Mouse (Mus musculus) limb, embryonic 15.5 days (tissue): ENCODE results near the gene Tlk1. TPM values are rescaled to one million over a fixed set of nuclear protein-coding genes. Genes with fewer than 3 reads are reported as not detected.

Experiments used
- ATAC-seq: fragments of 200-750 bp; cut with Nextera tagmentation; 2 replicates; pipeline ENCODE4 v1.8.0; 2017; ENCODE audit warnings: low read depth, moderate TSS enrichment; ENCODE audit not compliant: insufficient number of reproducible peaks, low FRiP score, low TSS enrichment
- H3K27ac ChIP-seq: fragments of 300-500 bp; sonication (generic); 2 replicates; pipeline ENCODE4 v1.5.1; 2015; ENCODE audit warnings: moderate library complexity, mild to moderate bottlenecking, inconsistent platforms
- H3K27me3 ChIP-seq: fragments of 300-500 bp; sonication (generic); 2 replicates; pipeline ENCODE4 v1.6.1; 2015; ENCODE audit warnings: inconsistent platforms
- H3K36me3 ChIP-seq: fragments of 300-500 bp; sonication (generic); 2 replicates; pipeline ENCODE4 v1.6.1; 2015; ENCODE audit warnings: inconsistent platforms
- H3K4me1 ChIP-seq: fragments of 300-500 bp; sonication (generic); 2 replicates; pipeline ENCODE4 v1.6.1; 2015; ENCODE audit warnings: inconsistent platforms
- H3K4me2 ChIP-seq: fragments of 300-500 bp; sonication (generic); 2 replicates; pipeline ENCODE4 v1.6.1; 2015; ENCODE audit warnings: mild to moderate bottlenecking, inconsistent platforms
- H3K4me3 ChIP-seq: fragments of 300-500 bp; sonication (generic); 2 replicates; pipeline ENCODE4 v1.5.1; 2015; ENCODE audit warnings: mild to moderate bottlenecking, inconsistent platforms
- H3K9ac ChIP-seq: fragments of 300-500 bp; sonication (generic); 2 replicates; pipeline ENCODE4 v1.6.1; 2015; ENCODE audit warnings: inconsistent platforms
- H3K9me3 ChIP-seq: fragments of 300-500 bp; sonication (generic); 2 replicates; pipeline ENCODE4 v1.6.1; 2016; ENCODE audit warnings: inconsistent platforms
- WGBS: fragments of 180-500 bp; shearing (Covaris S2); methylation state at CpG from one replicate; pipeline ENCODE4 v1.1.7; 2015; 5-methylcytosine and 5-hydroxymethylcytosine counted together
- polyA plus RNA-seq: library from polyadenylated mRNA; unstranded; fragments of >200 nt; fragmentation: Nextera tagmentation; extraction: Ambion mirVana; gene quantifications from 2 replicates; pipeline ENCODE4 v1.2.1, GENCODE M21; 2015

The Tlk1 gene
- polyA plus RNA-seq, 1 experiment from 2014 or later = 27.9 TPM

DNA sequence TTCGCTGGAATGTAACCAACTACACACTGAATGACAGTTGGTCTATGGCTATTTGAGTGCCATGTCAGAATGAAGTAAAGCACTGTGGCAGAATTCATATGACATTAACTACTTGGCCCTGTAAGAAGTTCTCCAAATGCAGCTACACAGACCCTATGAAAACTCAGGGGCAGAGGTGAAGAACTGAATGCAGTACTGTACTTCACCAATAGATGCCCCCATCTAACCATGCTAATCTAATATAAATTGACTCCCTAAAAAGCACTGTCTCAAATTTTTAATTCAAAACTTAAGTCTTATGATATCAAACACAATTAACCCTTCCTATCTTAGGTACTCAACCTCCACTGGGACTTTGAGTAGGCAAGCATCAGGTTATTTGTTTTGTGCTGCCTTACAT lies 45.9 kb downstream of the Tlk1 start:
- ATAC-seq = no peak
- no peak overlapping the region for H3K27ac ChIP-seq
- peaks cover 4% of the 10 kb centered on the region; the same call in 1 of the 2 replicates for H3K36me3 ChIP-seq
- H3K9ac ChIP-seq = no peak overlapping the region
- H3K4me2 ChIP-seq = no peak overlapping the region
- H3K9me3 ChIP-seq = no peaks in the 10 kb centered on the region
- 100% methylated on average over 1 of the region's 1 CpGs for WGBS
- no peaks in the 10 kb centered on the region for H3K27me3 ChIP-seq
- H3K4me3 ChIP-seq = no peak overlapping the region
- H3K4me1 ChIP-seq = peaks cover 4% of the 10 kb centered on the region; the same call in 1 of the 2 replicates

DNA sequence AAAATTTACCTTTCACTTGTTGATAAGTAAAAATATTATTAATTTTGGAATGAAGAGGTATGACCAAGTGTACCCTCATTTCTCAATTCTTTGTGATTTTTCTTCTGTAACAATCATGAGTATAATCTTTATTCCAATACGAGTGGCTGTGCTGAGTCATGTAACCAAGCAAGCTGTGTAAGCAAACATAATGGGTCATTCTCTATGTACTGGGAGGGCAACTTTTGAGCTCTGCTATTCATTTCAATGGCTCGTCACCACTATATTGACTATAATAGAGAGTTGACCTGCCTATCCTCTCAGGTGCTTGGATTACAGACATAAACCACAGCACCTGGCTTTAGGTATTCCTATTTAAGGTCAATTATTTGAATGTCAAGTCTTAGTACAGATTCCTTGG lies 48.8 kb downstream of the Tlk1 start:
- Histone ChIP-seq H3K4me3 (no peak overlapping the region), H3K9ac (no peak overlapping the region), H3K4me2 (no peak overlapping the region), H3K27ac (no peak overlapping the region), H3K27me3 (no peaks in the 10 kb centered on the region), H3K36me3 (no peaks in the 10 kb centered on the region), H3K9me3 (no peaks in the 10 kb centered on the region), H3K4me1 (peaks cover 4% of the 10 kb centered on the region; the same call in 1 of the 2 replicates)
- WGBS = 82% methylated on average over 2 of the region's 2 CpGs
- ATAC-seq = no peak

DNA sequence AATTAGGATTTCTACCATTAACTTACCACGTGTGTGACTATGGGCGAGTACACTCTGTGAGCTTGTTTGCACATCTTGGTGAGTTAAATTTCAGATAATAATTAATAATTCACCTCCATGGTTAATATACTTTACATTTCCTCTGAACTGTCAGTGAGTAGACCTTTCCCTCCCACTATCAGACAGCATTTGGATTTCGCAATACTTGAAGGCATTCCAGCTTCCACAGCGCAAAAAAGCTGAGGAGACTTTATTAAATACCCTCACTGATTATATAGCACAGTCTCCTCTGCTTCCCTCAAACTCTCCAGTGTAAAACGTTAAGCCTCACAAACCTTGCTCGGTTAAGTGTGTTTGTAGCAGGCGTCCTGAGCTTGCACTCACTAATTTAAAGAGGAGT lies 60.8 kb downstream of the Tlk1 start:
- peaks cover 4% of the 10 kb centered on the region for H3K36me3 ChIP-seq
- WGBS = 69% methylated on average over 7 of the region's 7 CpGs
- H3K4me2 ChIP-seq = no peak overlapping the region
- no peak overlapping the region for H3K27ac ChIP-seq
- H3K27me3 ChIP-seq = no peaks in the 10 kb centered on the region
- no peaks in the 10 kb centered on the region for H3K4me1 ChIP-seq
- ATAC-seq = no peak
- no peak overlapping the region for H3K9ac ChIP-seq
- H3K4me3 ChIP-seq = no peak overlapping the region
- no peaks in the 10 kb centered on the region for H3K9me3 ChIP-seq

DNA sequence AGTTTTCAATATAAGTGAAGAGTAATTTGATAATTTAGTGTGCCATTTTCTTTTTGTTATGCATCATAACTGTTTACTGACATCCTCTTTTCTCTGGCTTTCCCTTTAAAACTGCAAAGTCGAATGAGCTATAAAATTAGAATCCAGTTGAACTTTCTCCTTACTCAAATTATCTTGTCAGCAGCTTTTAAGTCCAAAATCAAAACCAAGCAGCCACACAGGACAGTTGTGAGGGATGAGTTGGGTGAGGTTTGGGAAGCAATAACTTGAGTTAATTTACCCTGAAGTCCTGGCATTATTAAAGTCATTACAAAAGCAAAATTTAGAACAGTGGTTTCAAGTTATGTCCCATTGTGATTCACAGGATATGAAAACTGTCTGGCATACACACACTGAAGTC lies 62.8 kb downstream of the Tlk1 start:
- WGBS = 50% methylated on average over 1 of the region's 1 CpGs
- no peaks in the 10 kb centered on the region for H3K4me1 ChIP-seq
- no peaks in the 10 kb centered on the region for H3K36me3 ChIP-seq
- no peak overlapping the region for H3K4me2 ChIP-seq
- H3K27me3 ChIP-seq = no peaks in the 10 kb centered on the region
- no peak overlapping the region for H3K4me3 ChIP-seq
- no peak overlapping the region for H3K9ac ChIP-seq
- no peaks in the 10 kb centered on the region for H3K9me3 ChIP-seq
- no peak for ATAC-seq
- no peak overlapping the region for H3K27ac ChIP-seq

DNA sequence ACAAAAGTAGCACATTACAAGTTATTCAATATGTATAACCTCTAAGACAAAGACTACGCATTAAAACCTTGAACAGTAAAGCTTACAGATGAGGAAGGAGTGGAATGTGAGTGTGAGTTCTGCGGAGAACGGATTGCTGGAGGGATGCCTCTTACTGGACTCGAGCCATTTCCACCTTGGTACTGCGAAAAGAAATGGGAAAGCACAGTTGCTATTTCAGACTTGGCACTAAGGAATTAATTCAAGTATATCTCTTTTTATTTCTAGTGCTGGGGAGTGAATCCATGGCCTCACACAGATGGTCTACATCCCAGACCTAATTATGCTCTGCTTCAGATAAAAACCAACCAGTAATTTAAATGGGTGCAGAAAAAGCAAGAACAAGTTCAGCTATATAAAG lies 73.4 kb downstream of the Tlk1 start:
- Histone ChIP-seq H3K9me3 (no peaks in the 10 kb centered on the region), H3K27me3 (no peaks in the 10 kb centered on the region), H3K36me3 (peaks cover 20% of the 10 kb centered on the region; the same call in 1 of the 2 replicates), H3K4me3 (no peak overlapping the region), H3K9ac (no peak overlapping the region), H3K27ac (no peak overlapping the region), H3K4me1 (no peaks in the 10 kb centered on the region), H3K4me2 (no peak overlapping the region)
- 93% methylated on average over 5 of the region's 5 CpGs for WGBS
- ATAC-seq = no peak

DNA sequence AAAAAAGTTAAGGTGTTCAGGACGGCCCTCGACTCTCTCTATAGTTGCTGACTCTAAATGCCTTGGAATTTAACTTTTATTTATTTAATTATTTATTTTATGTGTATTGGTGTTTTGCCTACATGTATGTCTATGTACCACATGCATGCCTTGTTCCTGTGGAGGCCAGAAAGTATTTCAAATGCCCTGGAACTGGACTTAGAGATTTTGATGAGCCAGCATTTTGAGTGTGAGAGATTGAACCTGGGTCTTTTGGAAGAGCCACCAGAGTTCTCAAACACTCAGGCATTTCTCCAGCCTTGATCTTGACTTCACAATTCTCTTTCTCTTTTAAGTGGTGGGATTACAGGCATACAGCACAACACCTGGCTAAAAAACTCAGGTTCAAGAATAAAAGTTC lies 73.9 kb downstream of the Tlk1 start:
- Histone ChIP-seq H3K27ac (no peak overlapping the region), H3K4me2 (no peak overlapping the region), H3K9me3 (no peaks in the 10 kb centered on the region), H3K36me3 (peaks cover 20% of the 10 kb centered on the region; the same call in 1 of the 2 replicates), H3K27me3 (no peaks in the 10 kb centered on the region), H3K4me3 (no peak overlapping the region), H3K4me1 (no peaks in the 10 kb centered on the region), H3K9ac (no peak overlapping the region)
- 87% methylated on average over 2 of the region's 2 CpGs for WGBS
- no peak for ATAC-seq

DNA sequence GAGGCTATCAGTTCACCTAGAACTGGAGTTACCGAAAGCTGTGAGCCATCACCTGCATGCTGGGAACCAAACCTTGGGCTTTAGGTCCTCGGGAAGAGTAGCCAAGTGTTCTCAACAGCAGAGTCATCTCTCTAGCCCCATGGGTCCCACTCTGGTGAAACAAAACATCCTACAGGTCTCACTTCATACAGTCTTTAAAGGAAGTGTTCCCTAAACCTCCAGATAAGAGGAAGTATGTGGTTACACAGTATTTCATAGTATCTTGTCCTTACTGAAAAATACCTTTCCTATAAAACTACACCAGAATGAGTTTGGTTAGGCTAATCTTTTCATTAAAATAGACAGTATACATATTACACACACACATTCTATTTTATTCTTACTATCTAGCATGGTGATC lies 82.9 kb downstream of the Tlk1 start:
- WGBS = 89% methylated on average over 2 of the region's 2 CpGs
- no peaks in the 10 kb centered on the region for H3K9me3 ChIP-seq
- H3K4me1 ChIP-seq = no peaks in the 10 kb centered on the region
- no peak for ATAC-seq
- no peak overlapping the region for H3K4me3 ChIP-seq
- peaks cover 37% of the 10 kb centered on the region for H3K36me3 ChIP-seq
- no peak overlapping the region for H3K4me2 ChIP-seq
- no peaks in the 10 kb centered on the region for H3K27me3 ChIP-seq
- H3K27ac ChIP-seq = no peak overlapping the region
- H3K9ac ChIP-seq = no peak overlapping the region

DNA sequence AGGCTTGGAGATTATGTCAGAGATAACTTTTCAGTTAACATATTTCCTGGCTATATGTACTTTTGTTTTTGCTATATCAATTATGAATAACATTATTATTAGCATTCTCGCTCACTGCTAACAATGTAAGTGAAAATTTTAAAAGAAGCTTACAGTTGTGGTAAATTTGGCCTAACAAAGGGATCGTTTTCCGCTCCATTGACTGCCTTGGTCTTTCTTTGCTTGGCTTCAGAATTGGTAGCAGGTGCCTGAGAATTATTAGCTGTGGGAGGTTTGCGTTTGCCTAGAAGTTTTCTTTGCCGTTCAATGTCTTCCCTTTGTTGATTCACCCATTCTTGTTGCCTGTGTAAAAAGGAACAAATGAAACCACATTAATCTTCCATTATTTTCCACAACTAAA lies 83.6 kb downstream of the Tlk1 start:
- no peaks in the 10 kb centered on the region for H3K9me3 ChIP-seq
- ATAC-seq = no peak
- WGBS = 89% methylated on average over 5 of the region's 5 CpGs
- H3K4me3 ChIP-seq = no peak overlapping the region
- no peak overlapping the region for H3K9ac ChIP-seq
- no peaks in the 10 kb centered on the region for H3K27me3 ChIP-seq
- H3K27ac ChIP-seq = no peak overlapping the region
- H3K4me1 ChIP-seq = no peaks in the 10 kb centered on the region
- no peak overlapping the region for H3K4me2 ChIP-seq
- H3K36me3 ChIP-seq = peaks cover 42% of the 10 kb centered on the region

DNA sequence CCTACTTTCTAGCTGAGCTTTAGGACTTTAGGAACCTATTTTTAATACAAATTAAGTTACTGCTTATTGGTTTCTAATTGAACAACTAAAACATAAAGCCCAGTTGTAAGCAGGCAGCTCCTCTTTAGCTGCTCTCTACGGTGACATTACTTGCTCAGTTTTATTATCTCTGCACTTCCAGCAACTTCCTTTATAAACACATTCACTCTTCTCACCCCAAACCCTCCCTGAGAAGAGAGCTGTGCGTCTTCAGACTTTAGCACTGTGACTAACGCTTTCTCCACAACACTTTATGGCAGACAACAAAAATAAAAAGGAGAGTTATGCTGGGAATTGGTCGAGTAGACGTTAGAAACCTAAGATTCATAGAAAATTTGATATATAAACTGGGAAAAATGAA lies 89.5 kb downstream of the Tlk1 start:
- Histone ChIP-seq H3K4me1 (no peaks in the 10 kb centered on the region), H3K27ac (no peak overlapping the region), H3K27me3 (no peaks in the 10 kb centered on the region), H3K9me3 (no peaks in the 10 kb centered on the region), H3K9ac (no peak overlapping the region), H3K4me3 (no peak overlapping the region), H3K4me2 (no peak overlapping the region), H3K36me3 (peaks cover 30% of the 10 kb centered on the region)
- ATAC-seq = no peak
- 81% methylated on average over 5 of the region's 5 CpGs for WGBS

DNA sequence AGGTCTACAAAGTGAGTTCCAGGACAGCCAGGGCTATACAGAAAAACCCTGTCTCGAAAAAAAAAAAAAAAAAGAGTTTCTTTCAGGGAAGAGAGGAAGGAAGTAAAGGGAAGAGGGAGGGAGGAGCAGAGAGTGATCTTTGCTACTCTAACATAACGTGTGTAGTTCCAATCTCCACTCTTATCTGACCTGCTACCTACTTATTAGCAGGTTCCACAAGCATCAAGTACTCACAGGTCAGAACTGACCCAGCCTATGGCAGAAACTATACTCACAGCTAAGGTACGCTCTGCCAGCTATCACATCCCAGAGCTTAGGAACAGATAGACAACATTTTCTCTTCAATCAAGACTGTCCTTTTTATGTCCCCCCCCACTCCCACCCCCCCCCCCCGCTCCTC lies 90.0 kb downstream of the Tlk1 start:
- H3K4me1 ChIP-seq = no peaks in the 10 kb centered on the region
- peaks cover 27% of the 10 kb centered on the region for H3K36me3 ChIP-seq
- no peak overlapping the region for H3K27ac ChIP-seq
- H3K27me3 ChIP-seq = no peaks in the 10 kb centered on the region
- no peaks in the 10 kb centered on the region for H3K9me3 ChIP-seq
- no peak overlapping the region for H3K4me2 ChIP-seq
- ATAC-seq = no peak
- no peak overlapping the region for H3K9ac ChIP-seq
- H3K4me3 ChIP-seq = no peak overlapping the region
- 81% methylated on average over 4 of the region's 4 CpGs for WGBS

DNA sequence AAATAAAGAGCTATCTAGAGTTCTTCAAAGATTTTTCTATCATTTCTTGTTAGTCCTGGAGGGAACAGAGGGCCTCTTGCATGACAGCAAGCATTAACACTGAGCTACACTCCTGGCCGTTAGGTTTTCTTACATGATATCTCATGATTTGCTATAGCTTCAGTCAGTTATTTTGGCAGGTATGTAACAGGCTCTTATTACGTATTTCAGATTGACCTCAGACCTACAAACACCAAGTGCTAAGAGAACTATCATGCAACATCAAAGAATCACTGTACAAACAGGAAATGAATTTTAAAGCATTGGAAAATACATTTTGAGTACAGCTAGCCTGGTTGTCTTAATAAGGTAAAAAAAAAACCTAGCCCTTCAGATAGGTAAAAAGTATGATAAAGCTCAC lies 98.4 kb downstream of the Tlk1 start:
- Histone ChIP-seq H3K4me1 (no peaks in the 10 kb centered on the region), H3K27me3 (no peaks in the 10 kb centered on the region), H3K4me2 (no peak overlapping the region), H3K9ac (no peak overlapping the region), H3K4me3 (no peak overlapping the region), H3K9me3 (no peaks in the 10 kb centered on the region), H3K36me3 (peaks cover 27% of the 10 kb centered on the region), H3K27ac (no peak overlapping the region)
- 83% methylated on average over 2 of the region's 2 CpGs for WGBS
- ATAC-seq = no peak

DNA sequence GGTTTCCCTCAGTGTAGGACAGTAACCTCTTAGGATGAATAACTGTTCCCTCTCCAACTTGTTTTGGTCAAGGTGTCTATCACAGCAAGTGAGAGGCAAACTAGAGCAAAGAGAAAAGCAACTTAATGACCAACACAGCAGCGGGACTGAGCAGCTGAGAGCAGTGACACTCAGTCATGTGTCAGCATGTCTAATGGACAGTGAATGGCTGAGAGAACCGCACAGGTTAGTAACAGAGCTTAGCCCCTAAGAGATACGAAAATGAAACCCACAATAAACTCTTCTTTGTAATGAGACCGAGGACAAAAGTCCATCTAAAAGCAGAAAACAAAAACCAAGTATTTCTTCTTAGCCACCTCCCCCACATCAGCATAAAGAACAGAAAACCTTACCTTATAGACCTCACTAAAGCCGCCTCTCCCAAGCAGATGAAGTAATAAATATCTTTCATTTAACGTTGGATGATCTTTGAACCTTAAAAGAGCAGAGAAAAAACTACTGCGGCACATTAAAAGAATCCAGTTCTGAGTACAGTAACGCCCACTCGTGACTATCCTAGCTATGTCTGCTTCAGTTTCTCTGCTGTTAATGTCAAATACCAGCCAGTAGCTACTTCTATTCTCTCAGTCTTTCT lies 101.8 kb downstream of the Tlk1 start:
- Histone ChIP-seq H3K4me1 (no peaks in the 10 kb centered on the region), H3K9me3 (no peaks in the 10 kb centered on the region), H3K36me3 (peaks cover 49% of the 10 kb centered on the region), H3K27me3 (no peaks in the 10 kb centered on the region), H3K4me2 (no peak overlapping the region), H3K4me3 (no peak overlapping the region), H3K9ac (no peak overlapping the region), H3K27ac (no peak overlapping the region)
- no peak for ATAC-seq
- 88% methylated on average over 9 of the region's 9 CpGs for WGBS

DNA sequence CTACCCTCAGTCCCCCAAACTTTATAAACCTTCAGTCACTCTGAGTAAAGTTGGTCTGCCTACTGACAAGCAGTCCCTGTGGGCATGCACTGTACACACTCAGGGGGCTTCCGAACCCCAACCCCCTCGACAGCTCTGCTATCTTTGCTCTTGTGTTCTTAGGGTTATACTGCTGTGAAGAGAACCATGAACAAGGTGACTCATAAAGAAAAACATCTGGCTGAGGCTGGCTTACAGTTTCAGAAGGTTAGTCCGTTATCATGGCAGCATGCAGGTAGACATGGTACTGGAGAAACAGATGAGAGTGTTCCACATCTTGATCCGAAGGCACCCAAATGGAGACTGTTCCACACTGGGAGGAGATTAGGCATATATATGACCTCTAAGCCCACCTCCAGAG lies 114.7 kb downstream of the Tlk1 start:
- WGBS = 92% methylated on average over 4 of the region's 4 CpGs
- ATAC-seq = no peak
- Histone ChIP-seq H3K4me3 (no peak overlapping the region), H3K36me3 (peaks cover 40% of the 10 kb centered on the region), H3K4me1 (0 out of 2 replicates have a peak, but pooled peaks cover 4% of the 10 kb centered on the region), H3K4me2 (no peak overlapping the region), H3K27ac (no peak overlapping the region), H3K9ac (no peak overlapping the region), H3K9me3 (no peaks in the 10 kb centered on the region), H3K27me3 (no peaks in the 10 kb centered on the region)
